Mouse (Mus musculus): ENCODE measurements around the gene Atp6v1c2. TPM values are rescaled to one million over a fixed set of nuclear protein-coding genes. Genes with fewer than 3 reads are reported as not detected.

The Atp6v1c2 gene
- 0.48 and 0.90 TPM in 2 replicates for polyA plus RNA-seq (2015; fragmentation: Nextera tagmentation; extraction: Ambion mirVana)

- Histone ChIP-seq H3K4me1 (replicated peaks) (peaks cover 10% of the 10 kb centered on the region), H3K27ac (replicated peaks) (no peak within 1 kb of the TSS), H3K9me3 (no peaks in the 10 kb centered on the region), H3K9ac (no peak within 1 kb of the TSS), H3K4me2 (no peak within 1 kb of the TSS), H3K36me3 (no peaks in the 10 kb centered on the region), H3K4me3 (no peak within 1 kb of the TSS), H3K27me3 (peaks cover 12% of the 10 kb centered on the region)
- WGBS, result 82% methylated on average over 3 of the region's 3 CpGs
- ATAC-seq (ENCODE audit: low FRiP score, low read depth), result no peak
These were observed at the start of gene Atp6v1c2 for GRCm38 (mm10) chr12:17329259-17329658. TSS of gene Atp6v1c2 (minus strand) at chr12:17329359.

- Histone ChIP-seq H3K9me3 (no peaks in the 10 kb centered on the region), H3K36me3 (peaks cover 82% of the 10 kb centered on the region), H3K4me1 (replicated peaks) (no peaks in the 10 kb centered on the region), H3K27ac (replicated peaks) (no peak overlapping the region), H3K4me3 (no peak overlapping the region), H3K4me2 (no peak overlapping the region), H3K27me3 (no peaks in the 10 kb centered on the region), H3K9ac (no peak overlapping the region)
- 87% methylated on average over 6 of the region's 6 CpGs for WGBS
- ATAC-seq (ENCODE audit: low FRiP score, low read depth), result no peak
These were observed 47.4 kb upstream of the Atp6v1c2 start for GRCm38 (mm10) chr12:17376521-17376920.

- Histone ChIP-seq H3K4me2 (no peak overlapping the region), H3K4me1 (replicated peaks) (no peaks in the 10 kb centered on the region), H3K4me3 (no peak overlapping the region), H3K36me3 (peaks cover 84% of the 10 kb centered on the region), H3K27ac (replicated peaks) (no peak overlapping the region), H3K9me3 (no peaks in the 10 kb centered on the region), H3K27me3 (no peaks in the 10 kb centered on the region), H3K9ac (no peak overlapping the region)
- 97% methylated on average over 4 of the region's 4 CpGs for WGBS
- no peak for ATAC-seq (ENCODE audit: low FRiP score, low read depth)
These were observed 46.1 kb upstream of the Atp6v1c2 start for GRCm38 (mm10) chr12:17375243-17375642.

- no peaks in the 10 kb centered on the region for H3K27me3 ChIP-seq
- H3K9me3 ChIP-seq, result no peaks in the 10 kb centered on the region
- WGBS, result 99% methylated on average over 5 of the region's 5 CpGs
- no peak for ATAC-seq (ENCODE audit: low FRiP score, low read depth)
- no peak overlapping the region for H3K27ac ChIP-seq (replicated peaks)
- H3K36me3 ChIP-seq, result peaks cover 78% of the 10 kb centered on the region
- H3K9ac ChIP-seq, result no peak overlapping the region
- H3K4me3 ChIP-seq, result no peak overlapping the region
- no peaks in the 10 kb centered on the region for H3K4me1 ChIP-seq (replicated peaks)
- no peak overlapping the region for H3K4me2 ChIP-seq
These were observed 44.4 kb upstream of the Atp6v1c2 start for GRCm38 (mm10) chr12:17373470-17373975.

GRCm38 (mm10) chr12:17372696-17373095 is 43.5 kb upstream of the Atp6v1c2 start:
- H3K4me2 ChIP-seq, result no peak overlapping the region
- H3K36me3 ChIP-seq, result peaks cover 76% of the 10 kb centered on the region
- no peak overlapping the region for H3K9ac ChIP-seq
- no peak overlapping the region for H3K4me3 ChIP-seq
- 83% methylated on average over 3 of the region's 3 CpGs for WGBS
- no peak overlapping the region for H3K27ac ChIP-seq (replicated peaks)
- no peaks in the 10 kb centered on the region for H3K4me1 ChIP-seq (replicated peaks)
- no peaks in the 10 kb centered on the region for H3K27me3 ChIP-seq
- no peaks in the 10 kb centered on the region for H3K9me3 ChIP-seq
- ATAC-seq (ENCODE audit: low FRiP score, low read depth), result no peak

GRCm38 (mm10) chr12:17371589-17372235 is 42.6 kb upstream of the Atp6v1c2 start:
- Histone ChIP-seq H3K4me2 (no peak overlapping the region), H3K36me3 (peaks cover 77% of the 10 kb centered on the region), H3K27ac (replicated peaks) (no peak overlapping the region), H3K27me3 (no peaks in the 10 kb centered on the region), H3K4me3 (no peak overlapping the region), H3K9ac (no peak overlapping the region), H3K4me1 (replicated peaks) (no peaks in the 10 kb centered on the region), H3K9me3 (no peaks in the 10 kb centered on the region)
- no peak for ATAC-seq (ENCODE audit: low FRiP score, low read depth)
- WGBS, result 88% methylated on average over 8 of the region's 8 CpGs

- H3K9ac ChIP-seq, result no peak overlapping the region
- WGBS, result 96% methylated on average over 7 of the region's 7 CpGs
- peaks cover 64% of the 10 kb centered on the region for H3K36me3 ChIP-seq
- no peaks in the 10 kb centered on the region for H3K4me1 ChIP-seq (replicated peaks)
- no peak overlapping the region for H3K4me3 ChIP-seq
- no peak overlapping the region for H3K4me2 ChIP-seq
- no peaks in the 10 kb centered on the region for H3K9me3 ChIP-seq
- no peak overlapping the region for H3K27ac ChIP-seq (replicated peaks)
- H3K27me3 ChIP-seq, result no peaks in the 10 kb centered on the region
- ATAC-seq (ENCODE audit: low FRiP score, low read depth), result no peak
These were observed 40.6 kb upstream of the Atp6v1c2 start for GRCm38 (mm10) chr12:17369551-17370325.

- no peak for ATAC-seq (ENCODE audit: low FRiP score, low read depth)
- peaks cover 64% of the 10 kb centered on the region for H3K36me3 ChIP-seq
- 99% methylated on average over 3 of the region's 3 CpGs for WGBS
These were observed 40.0 kb upstream of the Atp6v1c2 start for GRCm38 (mm10) chr12:17369111-17369510.

GRCm38 (mm10) chr12:17366981-17367380 is 37.8 kb upstream of the Atp6v1c2 start:
- Histone ChIP-seq H3K27me3 (no peaks in the 10 kb centered on the region), H3K4me3 (no peak overlapping the region), H3K4me2 (no peak overlapping the region), H3K4me1 (replicated peaks) (no peaks in the 10 kb centered on the region), H3K9ac (no peak overlapping the region), H3K9me3 (no peaks in the 10 kb centered on the region), H3K36me3 (peaks cover 66% of the 10 kb centered on the region), H3K27ac (replicated peaks) (no peak overlapping the region)
- ATAC-seq (ENCODE audit: low FRiP score, low read depth), result peak; percentile 80; the same call in 1 of the 2 replicates
- WGBS, result 76% methylated on average over 5 of the region's 5 CpGs

More at GRCm38 (mm10) chr12:17369111-17369510, 40.0 kb upstream of the Atp6v1c2 start:
- no peak overlapping the region for H3K27ac ChIP-seq (replicated peaks)
- H3K27me3 ChIP-seq, result no peaks in the 10 kb centered on the region
- no peak overlapping the region for H3K4me3 ChIP-seq
- no peak overlapping the region for H3K9ac ChIP-seq
- H3K4me1 ChIP-seq (replicated peaks), result no peaks in the 10 kb centered on the region
- no peaks in the 10 kb centered on the region for H3K9me3 ChIP-seq
- H3K4me2 ChIP-seq, result no peak overlapping the region

GRCm38 (mm10) chr12:17362316-17362715 is 33.2 kb upstream of the Atp6v1c2 start:
- ATAC-seq (ENCODE audit: low FRiP score, low read depth), result no peak
- peaks cover 71% of the 10 kb centered on the region for H3K36me3 ChIP-seq
- H3K9ac ChIP-seq, result no peak overlapping the region
- 92% methylated on average over 5 of the region's 5 CpGs for WGBS
- H3K27me3 ChIP-seq, result no peaks in the 10 kb centered on the region
- no peaks in the 10 kb centered on the region for H3K4me1 ChIP-seq (replicated peaks)
- H3K9me3 ChIP-seq, result no peaks in the 10 kb centered on the region
- H3K4me2 ChIP-seq, result no peak overlapping the region
- no peak overlapping the region for H3K27ac ChIP-seq (replicated peaks)
- H3K4me3 ChIP-seq, result no peak overlapping the region

GRCm38 (mm10) chr12:17360650-17361049 is 31.5 kb upstream of the Atp6v1c2 start:
- peaks cover 71% of the 10 kb centered on the region for H3K36me3 ChIP-seq
- H3K4me3 ChIP-seq, result no peak overlapping the region
- no peak overlapping the region for H3K4me2 ChIP-seq
- H3K9ac ChIP-seq, result no peak overlapping the region
- ATAC-seq (ENCODE audit: low FRiP score, low read depth), result no peak
- 11% methylated on average over 4 of the region's 4 CpGs for WGBS
- no peaks in the 10 kb centered on the region for H3K9me3 ChIP-seq
- no peaks in the 10 kb centered on the region for H3K27me3 ChIP-seq
- H3K27ac ChIP-seq (replicated peaks), result no peak overlapping the region
- no peaks in the 10 kb centered on the region for H3K4me1 ChIP-seq (replicated peaks)

GRCm38 (mm10) chr12:17360104-17360503 is 30.9 kb upstream of the Atp6v1c2 start:
- WGBS, result 47% methylated on average over 9 of the region's 9 CpGs
- peaks cover 73% of the 10 kb centered on the region for H3K36me3 ChIP-seq
- no peak overlapping the region for H3K4me2 ChIP-seq
- no peak overlapping the region for H3K4me3 ChIP-seq
- no peak for ATAC-seq (ENCODE audit: low FRiP score, low read depth)
- no peaks in the 10 kb centered on the region for H3K27me3 ChIP-seq
- H3K27ac ChIP-seq (replicated peaks), result no peak overlapping the region
- H3K9me3 ChIP-seq, result no peaks in the 10 kb centered on the region
- H3K4me1 ChIP-seq (replicated peaks), result no peaks in the 10 kb centered on the region
- no peak overlapping the region for H3K9ac ChIP-seq
